15 mouse cellular contexts compared by ENCODE assay signal in genomic region chr4:45848109-45848824, GRCm38 (mm10). TPM values are rescaled to one million over a fixed set of nuclear protein-coding genes. Genes with fewer than 3 reads are reported as not detected.
DNase-seq lines count a peak whose midpoint lies in the region; ATAC-seq and TF ChIP-seq lines count a peak whose summit lies in the region.
"Had no signal": no experiment of that assay in that cellular context is flagged by ENCODE, and none has a peak within 500 bp of the region (broad histone marks: within the 10 kb centered on the region; RNA-seq: fewer than 3 reads in every experiment).

Stra6l (plus strand) TSS chr4:45848664.

- no peak within 1 kb of the TSS for H3K27ac ChIP-seq in neural tube, embryonic 12.5 days
- peak within 1 kb of the TSS; percentile 75 for H3K27ac ChIP-seq in limb, embryonic 10.5 days
- peak within 1 kb of the TSS; percentile 90 for H3K27ac ChIP-seq in liver, postnatal 0 days (ENCODE audit: low read depth)
- H3K27ac ChIP-seq: forebrain, embryonic 12.5 days; hindbrain, embryonic 13.5 days; stomach, embryonic 15.5 days had no signal

- H3K4me2 ChIP-seq in neural tube, embryonic 12.5 days (replicated peaks): peak within 1 kb of the TSS; percentile 36
- H3K4me2 ChIP-seq in liver, postnatal 0 days (ENCODE audit: low read depth, low read length): peak within 1 kb of the TSS; percentile 60
- H3K4me2 ChIP-seq: forebrain, embryonic 12.5 days; hindbrain, embryonic 13.5 days; stomach, embryonic 15.5 days had no signal

- H3K4me1 ChIP-seq in neural tube, embryonic 12.5 days: peaks cover 29% of the 10 kb centered on the region
- H3K4me1 ChIP-seq in limb, embryonic 10.5 days: peaks cover 50% of the 10 kb centered on the region
- peaks cover 9% of the 10 kb centered on the region; the same call in 1 of the 2 replicates for H3K4me1 ChIP-seq in liver, postnatal 0 days (ENCODE audit: insufficient read depth)
- H3K4me1 ChIP-seq: stomach, embryonic 15.5 days had no signal

- intact Hi-C loops in left cerebral cortex, postnatal 4 days (cut with DNase I): loop anchor here (2.0 kb wide), 1 partner anchor 15 kb away; no protein-coding TSS in a partner anchor

- no peaks in the 10 kb centered on the region for H3K9me3 ChIP-seq in neural tube, embryonic 12.5 days
- no peaks in the 10 kb centered on the region for H3K9me3 ChIP-seq in limb, embryonic 10.5 days (replicated peaks)
- no peaks in the 10 kb centered on the region for H3K9me3 ChIP-seq in liver, postnatal 0 days (ENCODE audit: low read length)
- H3K9me3 ChIP-seq: forebrain, embryonic 12.5 days; hindbrain, embryonic 13.5 days; stomach, embryonic 15.5 days had no signal

- ATAC-seq in neural tube, embryonic 12.5 days (ENCODE audit: low FRiP score, low read depth): no peak
- ATAC-seq in liver, postnatal 0 days: no peak

- no peak for TF ChIP-seq EP300 in liver, postnatal 0 days (IDR thresholded peaks at IDR 0.05; ENCODE audit: low read depth)

- H3K9ac ChIP-seq in neural tube, embryonic 12.5 days: no peak within 1 kb of the TSS
- H3K9ac ChIP-seq in liver, postnatal 0 days (replicated peaks): peak within 1 kb of the TSS; percentile 60
- H3K9ac ChIP-seq: forebrain, embryonic 12.5 days; hindbrain, embryonic 13.5 days; stomach, embryonic 15.5 days had no signal

- no peak for TF ChIP-seq CTCF in liver, postnatal 0 days (IDR thresholded peaks at IDR 0.05; ENCODE audit: low read depth)

- no peak within 1 kb of the TSS for H3K4me3 ChIP-seq in neural tube, embryonic 12.5 days
- H3K4me3 ChIP-seq in limb, embryonic 10.5 days: peak within 1 kb of the TSS; percentile 37
- H3K4me3 ChIP-seq in liver, postnatal 0 days (ENCODE audit: low read depth, low read length): peak within 1 kb of the TSS; percentile 43
- H3K4me3 ChIP-seq: forebrain, embryonic 12.5 days; hindbrain, embryonic 13.5 days; stomach, embryonic 15.5 days had no signal

- H3K36me3 ChIP-seq in neural tube, embryonic 12.5 days: no peaks in the 10 kb centered on the region
- H3K36me3 ChIP-seq in limb, embryonic 10.5 days: no peaks in the 10 kb centered on the region
- no peaks in the 10 kb centered on the region for H3K36me3 ChIP-seq in liver, postnatal 0 days (replicated peaks; ENCODE audit: insufficient read depth, low read length)
- H3K36me3 ChIP-seq: forebrain, embryonic 12.5 days; hindbrain, embryonic 13.5 days; stomach, embryonic 15.5 days had no signal

- H3K27me3 ChIP-seq in neural tube, embryonic 12.5 days (replicated peaks): no peaks in the 10 kb centered on the region
- peaks cover 51% of the 10 kb centered on the region for H3K27me3 ChIP-seq in limb, embryonic 10.5 days (ENCODE audit: low read depth, poor library complexity, severe bottlenecking)
- no peaks in the 10 kb centered on the region for H3K27me3 ChIP-seq in liver, postnatal 0 days (ENCODE audit: insufficient read depth, low read length)
- H3K27me3 ChIP-seq: stomach, embryonic 15.5 days had no signal

- no peak for DNase-seq in neural tube, embryonic 10.5 days (ENCODE audit: extremely low spot score, low spot score)
- DNase-seq in limb, embryonic 10.5 days (ENCODE audit: low spot score): peak; percentile 76
- no peak for DNase-seq in liver, postnatal 0 days
- no peak for DNase-seq in urinary bladder, postnatal 14 days (ENCODE audit: low spot score)
- DNase-seq in left cerebral cortex, adult 11 months (ENCODE audit: low spot score): no peak
- DNase-seq in left cerebral cortex, postnatal 4 days: no peak
- DNase-seq: adrenal gland, postnatal 25 days; cerebellum, adult 11-12 months; gastrocnemius, postnatal 10 days; lung, postnatal 4 days; thymus, postnatal 36 days had no signal

- 23% methylated on average over 10 of the region's 10 CpGs for WGBS in neural tube, embryonic 12.5 days
- 28% methylated on average over 10 of the region's 10 CpGs for WGBS in limb, embryonic 10.5 days
- WGBS in liver, postnatal 0 days (ENCODE audit: insufficient replicate concordance): 25% methylated on average over 10 of the region's 10 CpGs

RNA-seq across cellular contexts. Expression of gene Stra6l, which starts in this region (rescaled TPM):
- 7.3 and 7.8 TPM in 2 replicates for polyA plus RNA-seq in neural tube, embryonic 12.5 days (2016; fragmentation: Nextera tagmentation; extraction: Ambion mirVana)
- polyA plus RNA-seq in limb, embryonic 10.5 days (2016; fragmentation: Nextera tagmentation; extraction: Ambion mirVana): 0.83 and 1.7 TPM in 2 replicates
- polyA plus RNA-seq in liver, postnatal 0 days (2015; fragmentation: Nextera tagmentation; extraction: Ambion mirVana): 16.9 and 18.9 TPM in 2 replicates
- total RNA-seq in left cerebral cortex, postnatal 4 days (2021): under 1 TPM; 0.16 to 0.20 TPM
